Mouse (Mus musculus): ENCODE data around the gene Mrpl57.

- no peak for TF ChIP-seq POLR2A (IDR thresholded peaks at IDR 0.05; ENCODE audit: control insufficient read depth, low read depth, low read length)
- no peak for TF ChIP-seq CTCF (IDR thresholded peaks at IDR 0.05; ENCODE audit: control insufficient read depth, insufficient read depth, insufficient replicate concordance, low read depth, low read length)
These were observed 36.3 kb upstream of the Mrpl57 start for GRCm38 (mm10) chr14:57789759-57790158.

Measured in testis, adult 2 months (tissue).